10 mouse cellular contexts compared by ENCODE assay signal in the genomic region with DNA sequence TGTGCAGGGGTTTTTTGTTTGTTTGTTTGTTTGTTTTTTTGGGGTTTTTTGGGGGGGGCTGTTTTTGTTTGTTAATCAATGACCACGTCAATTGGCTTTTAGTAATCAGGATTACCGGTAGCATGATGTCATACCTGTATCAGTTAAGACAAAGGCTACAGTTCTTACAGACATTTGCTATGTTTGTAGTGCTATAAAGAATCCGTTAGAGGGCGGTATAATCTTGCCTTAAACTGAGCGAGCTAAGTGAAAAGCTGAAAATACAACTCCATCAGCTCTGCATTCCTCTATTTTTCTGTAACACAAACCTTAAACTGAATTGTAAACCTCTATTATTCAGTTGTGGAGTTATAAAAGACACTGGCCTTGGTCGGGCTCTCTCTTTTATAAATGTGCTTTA. TPM values are rescaled to one million over a fixed set of nuclear protein-coding genes. Genes with fewer than 3 reads are reported as not detected.
DNase-seq lines count a peak whose midpoint lies in the region; ATAC-seq and TF ChIP-seq lines count a peak whose summit lies in the region.
"Had no signal": no experiment of that assay in that cellular context is flagged by ENCODE, and none has a peak within 500 bp of the region (broad histone marks: within the 10 kb centered on the region; RNA-seq: fewer than 3 reads in every experiment).

No protein-coding gene starts in this region.

- DNase-seq in 416B (ENCODE audit: low read depth) = peak; percentile 42
- peak; percentile 13 for DNase-seq in ES-E14 (ENCODE audit: low read depth, low spot score)
- peak; percentile 72 for DNase-seq in embryo, embryonic 11 days
- DNase-seq in right cerebral cortex, adult 2 months (ENCODE audit: low spot score in 2 of 2) = no peak
- DNase-seq in heart, postnatal 25 days (ENCODE audit: low spot score) = no peak
- no peak for DNase-seq in left cerebral cortex, postnatal 36 days (ENCODE audit: low spot score in 2 of 2)
- DNase-seq: layer of hippocampus, postnatal 36 days; lung, postnatal 10 days had no signal

- no peak overlapping the region for H3K4me2 ChIP-seq in intestine, postnatal 0 days (replicated peaks; ENCODE audit: low read depth)
- no peak overlapping the region for H3K4me2 ChIP-seq in intestine, embryonic 15.5 days (replicated peaks)

- intact Hi-C loops in heart, postnatal 25 days (cut with DNase I) = loop anchor here (2.0 kb wide), 1 partner anchor 170 kb away; no protein-coding TSS in a partner anchor
- intact Hi-C loops in left cerebral cortex, postnatal 36 days (cut with DNase I) = loop anchor here (10.0 kb wide), 1 partner anchor 1000 kb away; no protein-coding TSS in a partner anchor

- H3K4me1 ChIP-seq in intestine, postnatal 0 days (replicated peaks; ENCODE audit: control insufficient read depth, insufficient read depth, low read length) = no peaks in the 10 kb centered on the region
- H3K4me1 ChIP-seq in intestine, embryonic 15.5 days (replicated peaks) = no peaks in the 10 kb centered on the region
- H3K4me1 ChIP-seq in ES-E14 (ENCODE audit: control insufficient read depth in 2 of 2, insufficient read depth in 2 of 2, low read length in 2 of 2, poor library complexity in 1 of 2) = no peaks in the 10 kb centered on the region

- no peaks in the 10 kb centered on the region for H3K9me3 ChIP-seq in intestine, postnatal 0 days (ENCODE audit: control insufficient read depth)
- H3K9me3 ChIP-seq in intestine, embryonic 15.5 days = no peaks in the 10 kb centered on the region
- no peaks in the 10 kb centered on the region for H3K9me3 ChIP-seq in ES-E14 (ENCODE audit: control insufficient read depth, insufficient read depth, low read depth, low read length)

- H3K27ac ChIP-seq in intestine, postnatal 0 days (ENCODE audit: low read depth, low read length) = no peak overlapping the region
- no peak overlapping the region for H3K27ac ChIP-seq in intestine, embryonic 15.5 days
- no peak overlapping the region for H3K27ac ChIP-seq in ES-E14 (ENCODE audit: insufficient read depth, low read depth, low read length, poor library complexity, severe bottlenecking)

- peak; percentile 72 for TF ChIP-seq CTCF in intestine, postnatal 0 days (IDR thresholded peaks at IDR 0.05; ENCODE audit: low read depth)

- in situ Hi-C loops in ES-E14 (cut with MboI; ENCODE audit: low sequenced_read_pairs in 2 of 2, unreplicated experiment in 2 of 2) = no loop called here

- H3K27me3 ChIP-seq in intestine, postnatal 0 days (replicated peaks; ENCODE audit: control insufficient read depth, insufficient read depth, low read length) = no peaks in the 10 kb centered on the region
- no peaks in the 10 kb centered on the region for H3K27me3 ChIP-seq in intestine, embryonic 15.5 days (replicated peaks)

- H3K9ac ChIP-seq in intestine, postnatal 0 days (ENCODE audit: low read depth, low read length) = no peak overlapping the region
- no peak overlapping the region for H3K9ac ChIP-seq in intestine, embryonic 15.5 days
- no peak overlapping the region for H3K9ac ChIP-seq in ES-E14 (ENCODE audit: insufficient read depth, low read depth, low read length, poor library complexity, severe bottlenecking)

- ATAC-seq in intestine, postnatal 0 days = no peak
- no peak for ATAC-seq in intestine, embryonic 15.5 days

- no peak overlapping the region for H3K4me3 ChIP-seq in intestine, postnatal 0 days (ENCODE audit: low read depth, low read length)
- H3K4me3 ChIP-seq in intestine, embryonic 15.5 days (replicated peaks) = no peak overlapping the region
- H3K4me3 ChIP-seq in ES-E14 (ENCODE audit: insufficient read depth in 1 of 2, low read depth in 1 of 2, low read length in 2 of 2, poor library complexity in 1 of 2, severe bottlenecking in 1 of 2) = no peak overlapping the region

- no peaks in the 10 kb centered on the region for H3K36me3 ChIP-seq in intestine, postnatal 0 days (ENCODE audit: control insufficient read depth, insufficient read depth)
- no peaks in the 10 kb centered on the region for H3K36me3 ChIP-seq in intestine, embryonic 15.5 days
- H3K36me3 ChIP-seq in ES-E14 (ENCODE audit: control insufficient read depth, insufficient read depth, low read length, poor library complexity, severe bottlenecking) = no peaks in the 10 kb centered on the region

- WGBS in intestine, postnatal 0 days = 7% methylated on average over 6 of the region's 6 CpGs
- WGBS in intestine, embryonic 15.5 days = 7% methylated on average over 6 of the region's 6 CpGs

TF ChIP-seq in ES-E14, 5 proteins besides CTCF, POLR2A, EP300 and RAD21:
- TF ChIP-seq ZC3H11A (IDR thresholded peaks at IDR 0.05; ENCODE audit: borderline replicate concordance, low read depth, low read length) = peak; percentile 23; the same call in 1 of the 2 replicates
- TF ChIP-seq CHD2 (IDR thresholded peaks at IDR 0.05; ENCODE audit: low read depth, low read length) = no peak
- TF ChIP-seq ZNF384 (IDR thresholded peaks at IDR 0.05; ENCODE audit: low read depth, low read length) = no peak
- TF ChIP-seq HCFC1 (IDR thresholded peaks at IDR 0.05; ENCODE audit: borderline replicate concordance, insufficient read depth, low read length) = no peak
- no peak for TF ChIP-seq MAFK (IDR thresholded peaks at IDR 0.05; ENCODE audit: insufficient read depth, low read depth, low read length)
TF ChIP-seq in ES-E14: peak in this region for 1.

RNA-seq across cellular contexts. Expression of gene Pdzrn4, which starts 37.9 kb away (rescaled TPM):
- polyA plus RNA-seq in intestine, postnatal 0 days (2015; fragmentation: Nextera tagmentation; extraction: Ambion mirVana) = 0.94 and 1.1 TPM in 2 replicates
- 1.7 and 1.9 TPM in 2 replicates for polyA plus RNA-seq in intestine, embryonic 15.5 days (2015; fragmentation: Nextera tagmentation; extraction: Ambion mirVana)
- not detected in 2 replicates for total RNA-seq in ES-E14 (2012; rRNA removed)
- total RNA-seq in heart, postnatal 25 days (2021) = 1 to 10 TPM; 2.4 to 3.4 TPM
- 10 to 100 TPM; 10.2 to 14.4 TPM for total RNA-seq in left cerebral cortex, postnatal 36 days (2021)

Comparison
In these comparisons a context has a peak if more than half of its experiments do, and no peak if none do; other contexts are left out.
1. DNase-seq: peak in 416B (single experiment), ES-E14 (single experiment) and embryo, embryonic 11 days (single experiment); none in right cerebral cortex, adult 2 months (0 of 2), heart, postnatal 25 days (single experiment) and left cerebral cortex, postnatal 36 days (0 of 2).